Mouse (Mus musculus) midbrain, embryonic 11.5 days (tissue): ENCODE results near the gene Wdr41. TPM values are rescaled to one million over a fixed set of nuclear protein-coding genes. Genes with fewer than 3 reads are reported as not detected.

Experiments used
- ATAC-seq: fragments of 200-750 bp; cut with Nextera tagmentation; 2 replicates; pipeline ENCODE4 v1.8.0; 2017; ENCODE audit warnings: moderate TSS enrichment, moderate library complexity; ENCODE audit not compliant: low FRiP score
- DNase-seq: peaks from one replicate; pipeline ENCODE4 v3.0.0; 2015; ENCODE audit warnings: low spot score; ENCODE audit errors: missing footprints
- H3K27ac ChIP-seq: fragments of 300-500 bp; sonication (generic); 2 replicates; pipeline ENCODE4 v1.5.1; 2014; ENCODE audit warnings: low read depth, low read length
- H3K27me3 ChIP-seq: fragments of 300-500 bp; sonication (generic); 2 replicates; pipeline ENCODE4 v1.6.1; 2014; ENCODE audit warnings: mild to moderate bottlenecking, low read length, moderate library complexity, mixed read lengths; ENCODE audit not compliant: control insufficient read depth, insufficient read depth
- H3K36me3 ChIP-seq: fragments of 300-500 bp; sonication (generic); 2 replicates; pipeline ENCODE4 v1.6.1; 2014; ENCODE audit warnings: mild to moderate bottlenecking, low read length, moderate library complexity, mixed read lengths; ENCODE audit not compliant: control insufficient read depth, insufficient read depth
- H3K4me1 ChIP-seq: fragments of 300-500 bp; sonication (generic); 2 replicates; pipeline ENCODE4 v1.6.1; 2014; ENCODE audit warnings: low read length; ENCODE audit not compliant: control insufficient read depth, insufficient read depth
- H3K4me2 ChIP-seq: fragments of 300-500 bp; sonication (generic); 2 replicates; pipeline ENCODE4 v1.6.1; 2014; ENCODE audit warnings: mild to moderate bottlenecking, moderate library complexity
- H3K4me3 ChIP-seq: fragments of 300-500 bp; sonication (generic); 2 replicates; pipeline ENCODE4 v1.5.1; 2014; ENCODE audit warnings: low read depth, low read length
- H3K9ac ChIP-seq: fragments of 300-500 bp; sonication (generic); 2 replicates; pipeline ENCODE4 v1.6.1; 2014; ENCODE audit warnings: low read length
- H3K9me3 ChIP-seq: fragments of 300-500 bp; sonication (generic); 2 replicates; pipeline ENCODE4 v1.6.1; 2016; ENCODE audit warnings: low read length; ENCODE audit not compliant: control insufficient read depth
- WGBS: fragments of 180-500 bp; shearing (Covaris S2); extraction: QIAGEN DNeasy Blood & Tissue Kit; methylation state at CpG from one replicate; pipeline ENCODE4 v1.1.7; 2014; 5-methylcytosine and 5-hydroxymethylcytosine counted together
- polyA plus RNA-seq: library from polyadenylated mRNA; unstranded; fragments of >200 nt; fragmentation: Nextera tagmentation; extraction: Ambion mirVana; gene quantifications from 2 replicates; pipeline ENCODE4 v1.2.1, GENCODE M21; 2014

Wdr41 gene
- polyA plus RNA-seq, 1 experiment from 2014 or later, result 23.7 TPM

DNA sequence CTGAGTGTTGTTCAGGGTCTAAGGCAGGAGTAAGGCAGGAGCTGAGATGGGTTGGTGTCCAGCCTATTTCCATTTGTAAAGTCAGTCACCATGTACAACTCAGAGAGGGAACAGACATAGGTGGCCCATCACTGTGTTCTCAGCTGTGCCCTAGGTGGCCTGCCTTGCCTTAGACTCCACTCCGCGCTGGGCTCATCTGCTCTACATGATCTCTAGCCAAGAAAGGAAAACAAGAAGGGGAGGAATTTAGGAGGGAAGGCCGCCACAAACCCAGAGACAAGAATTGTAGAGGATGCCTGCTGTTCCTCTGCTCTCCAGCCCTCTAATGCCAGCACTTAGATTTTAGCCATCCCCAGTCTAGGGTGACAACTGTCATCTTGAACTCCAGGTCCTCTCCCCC lies 76.3 kb downstream of the Wdr41 start:
- Histone ChIP-seq H3K4me1 (no peaks in the 10 kb centered on the region), H3K4me3 (no peak overlapping the region), H3K36me3 (no peaks in the 10 kb centered on the region), H3K9ac (no peak overlapping the region), H3K9me3 (no peaks in the 10 kb centered on the region), H3K27ac (no peak overlapping the region), H3K27me3 (no peaks in the 10 kb centered on the region), H3K4me2 (no peak overlapping the region)
- DNase-seq (no peak), ATAC-seq (no peak)
- 75% methylated on average over 3 of the region's 3 CpGs for WGBS

DNA sequence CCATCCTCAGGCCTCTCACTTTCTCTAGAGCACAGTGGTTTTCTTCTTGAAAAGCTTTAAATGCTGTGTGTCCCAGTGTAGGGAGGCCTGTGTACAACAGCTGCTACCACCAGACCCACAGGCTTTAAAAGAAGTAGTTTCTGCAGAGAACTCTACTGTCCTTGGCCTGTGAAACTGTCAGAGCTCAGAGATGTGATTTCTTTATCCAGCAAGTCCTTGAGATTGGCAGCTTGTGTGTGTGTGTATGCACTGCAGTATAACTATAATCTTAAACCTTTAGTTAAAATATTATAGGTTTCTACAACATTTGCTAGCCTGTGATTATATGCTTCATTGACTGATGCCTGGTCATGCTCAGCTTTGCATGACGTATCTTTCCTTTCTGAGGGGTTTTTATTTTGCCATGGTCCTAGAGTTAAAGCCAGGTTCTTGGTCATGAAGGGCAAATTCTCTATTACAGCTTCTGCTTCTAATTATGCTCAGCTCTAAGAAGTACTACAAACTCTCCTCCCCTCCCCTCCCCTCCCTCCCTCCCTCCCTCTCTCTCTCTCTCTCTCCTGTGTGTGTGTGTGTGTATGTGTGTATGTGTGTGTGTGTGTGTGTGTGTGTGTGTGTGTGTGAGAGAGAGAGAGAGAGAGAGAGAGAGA lies 79.7 kb downstream of the Wdr41 start:
- ATAC-seq (no peak), DNase-seq (no peak)
- H3K9ac ChIP-seq, result no peak overlapping the region
- 74% methylated on average over 1 of the region's 1 CpGs for WGBS
- H3K4me3 ChIP-seq, result no peak overlapping the region
- H3K4me2 ChIP-seq, result no peak overlapping the region
- H3K4me1 ChIP-seq, result no peaks in the 10 kb centered on the region
- H3K27ac ChIP-seq, result no peak overlapping the region
- H3K9me3 ChIP-seq, result no peaks in the 10 kb centered on the region
- H3K27me3 ChIP-seq, result no peaks in the 10 kb centered on the region
- no peaks in the 10 kb centered on the region for H3K36me3 ChIP-seq

DNA sequence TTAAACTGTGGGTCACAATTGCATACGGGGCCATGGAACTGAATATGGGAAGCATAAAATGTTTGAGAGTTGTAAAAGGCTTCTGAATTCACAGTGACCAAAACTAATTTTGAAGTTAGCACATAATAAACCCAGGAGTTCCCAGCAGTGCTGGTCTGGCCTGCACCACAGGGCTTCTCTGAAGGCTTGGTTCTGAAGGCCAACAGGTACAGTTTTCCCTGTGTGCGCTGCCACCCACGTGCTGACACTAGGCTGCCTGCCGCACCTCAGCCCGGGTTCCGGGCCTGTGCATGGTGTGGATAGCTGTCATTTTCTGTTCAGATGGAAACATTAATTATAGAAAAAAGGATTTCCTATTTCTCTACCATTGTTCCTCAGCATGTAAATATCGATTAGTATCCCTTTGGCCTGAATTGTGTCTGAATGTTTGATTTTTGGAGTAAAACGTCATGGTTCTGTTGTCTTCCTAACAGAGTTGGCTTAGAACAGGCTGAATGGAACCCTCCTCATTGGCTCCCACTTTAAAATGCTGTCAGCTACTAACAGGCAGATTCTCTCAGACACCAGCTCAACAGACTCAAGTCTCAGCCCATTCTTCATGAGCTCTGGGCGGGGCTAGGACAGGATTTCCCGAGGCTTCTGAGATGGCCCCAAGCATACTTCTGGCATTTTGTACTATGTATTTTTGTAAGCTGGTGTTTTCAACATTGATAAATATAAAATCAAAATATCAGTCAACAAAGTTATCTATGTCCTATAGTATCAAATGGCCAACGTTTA lies 80.5 kb downstream of the Wdr41 start:
- H3K36me3 ChIP-seq, result no peaks in the 10 kb centered on the region
- no peak for ATAC-seq
- H3K27me3 ChIP-seq, result no peaks in the 10 kb centered on the region
- no peak overlapping the region for H3K9ac ChIP-seq
- no peaks in the 10 kb centered on the region for H3K4me1 ChIP-seq
- whole genome bisulfite sequencing, result 81% methylated on average over 11 of the region's 11 CpGs
- H3K27ac ChIP-seq, result no peak overlapping the region
- DNase-seq, result no peak
- H3K4me2 ChIP-seq, result no peak overlapping the region
- no peak overlapping the region for H3K4me3 ChIP-seq
- H3K9me3 ChIP-seq, result no peaks in the 10 kb centered on the region

DNA sequence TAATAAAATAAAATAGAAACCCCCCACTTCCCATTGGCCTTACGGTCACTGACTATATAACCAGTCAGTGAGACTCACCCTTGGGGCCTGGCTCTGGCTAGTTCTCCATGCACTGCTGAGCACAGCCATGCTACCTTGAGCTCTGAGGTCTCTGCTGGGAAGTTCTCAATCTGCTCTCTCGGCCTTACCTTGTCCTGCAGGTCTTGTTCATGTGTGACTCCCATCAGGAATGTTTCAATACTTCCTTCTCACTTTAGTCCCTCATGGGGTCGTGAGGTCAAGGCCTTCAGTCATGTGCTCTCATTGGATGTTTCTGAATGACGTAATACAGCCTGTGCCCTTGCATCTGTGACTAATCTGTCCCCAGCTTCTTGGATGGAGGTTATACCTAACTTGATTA lies 82.7 kb downstream of the Wdr41 start:
- Histone ChIP-seq H3K9me3 (no peaks in the 10 kb centered on the region), H3K4me2 (no peak overlapping the region), H3K4me3 (no peak overlapping the region), H3K27ac (no peak overlapping the region), H3K36me3 (no peaks in the 10 kb centered on the region), H3K9ac (no peak overlapping the region), H3K4me1 (no peaks in the 10 kb centered on the region), H3K27me3 (no peaks in the 10 kb centered on the region)
- WGBS, result 75% methylated on average over 4 of the region's 4 CpGs
- ATAC-seq (no peak), DNase-seq (no peak)

DNA sequence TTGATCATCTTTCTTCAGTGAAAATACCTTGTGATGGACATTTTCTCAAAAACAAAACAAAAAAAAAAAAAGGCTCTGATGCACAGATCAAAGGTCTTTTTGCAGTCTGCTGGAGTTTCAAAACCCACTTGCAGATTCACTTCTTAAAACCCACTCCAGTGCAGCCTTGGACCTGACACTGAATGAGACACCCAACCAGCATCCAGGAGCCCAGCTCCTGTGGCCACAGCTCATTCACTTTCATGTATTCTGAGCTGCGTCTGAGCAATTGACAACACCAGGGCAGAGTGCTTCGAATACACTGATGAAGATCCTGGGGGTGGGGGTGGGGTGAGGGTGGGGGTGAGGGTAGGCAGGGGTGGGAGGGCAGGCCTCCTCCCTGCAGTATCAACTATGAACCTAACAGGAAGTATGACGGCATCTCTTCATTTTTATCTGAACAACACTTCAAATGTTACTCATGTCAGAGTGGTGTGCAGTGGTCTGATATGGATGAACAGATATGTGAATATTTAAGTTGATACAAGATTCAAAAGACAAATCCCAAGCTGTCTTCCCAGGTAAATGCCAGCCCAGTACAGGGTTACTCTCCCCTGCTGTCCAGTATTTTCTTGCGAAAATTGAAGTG lies 87.4 kb downstream of the Wdr41 start:
- Histone ChIP-seq H3K9me3 (no peaks in the 10 kb centered on the region), H3K9ac (no peak overlapping the region), H3K27me3 (no peaks in the 10 kb centered on the region), H3K4me2 (no peak overlapping the region), H3K4me3 (no peak overlapping the region), H3K4me1 (no peaks in the 10 kb centered on the region), H3K36me3 (no peaks in the 10 kb centered on the region), H3K27ac (no peak overlapping the region)
- DNase-seq (no peak), ATAC-seq (no peak)
- WGBS, result 76% methylated on average over 4 of the region's 4 CpGs

DNA sequence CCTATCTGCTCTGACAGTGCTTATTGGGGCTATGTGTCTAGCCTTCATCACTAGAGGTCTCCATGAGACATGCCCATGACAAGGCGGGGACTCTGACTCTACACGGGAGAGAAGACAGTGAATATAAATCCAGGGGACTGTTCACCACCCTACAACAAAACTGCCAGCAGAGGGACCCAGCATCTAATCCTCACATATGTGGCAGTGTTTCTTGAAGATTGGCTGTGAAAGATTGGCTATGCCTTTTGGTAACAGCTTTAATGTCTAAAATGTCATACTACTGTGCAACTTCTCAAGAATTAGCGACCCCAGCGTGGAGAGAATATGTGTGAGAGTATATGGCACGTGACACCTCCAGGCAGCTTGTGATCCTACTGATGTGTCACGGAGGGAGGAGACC lies 91.7 kb downstream of the Wdr41 start:
- H3K27me3 ChIP-seq, result no peaks in the 10 kb centered on the region
- H3K36me3 ChIP-seq, result no peaks in the 10 kb centered on the region
- no peak overlapping the region for H3K27ac ChIP-seq
- no peaks in the 10 kb centered on the region for H3K9me3 ChIP-seq
- H3K9ac ChIP-seq, result no peak overlapping the region
- H3K4me3 ChIP-seq, result no peak overlapping the region
- ATAC-seq (no peak), DNase-seq (no peak)
- H3K4me1 ChIP-seq, result no peaks in the 10 kb centered on the region
- 68% methylated on average over 6 of the region's 6 CpGs for WGBS
- no peak overlapping the region for H3K4me2 ChIP-seq

DNA sequence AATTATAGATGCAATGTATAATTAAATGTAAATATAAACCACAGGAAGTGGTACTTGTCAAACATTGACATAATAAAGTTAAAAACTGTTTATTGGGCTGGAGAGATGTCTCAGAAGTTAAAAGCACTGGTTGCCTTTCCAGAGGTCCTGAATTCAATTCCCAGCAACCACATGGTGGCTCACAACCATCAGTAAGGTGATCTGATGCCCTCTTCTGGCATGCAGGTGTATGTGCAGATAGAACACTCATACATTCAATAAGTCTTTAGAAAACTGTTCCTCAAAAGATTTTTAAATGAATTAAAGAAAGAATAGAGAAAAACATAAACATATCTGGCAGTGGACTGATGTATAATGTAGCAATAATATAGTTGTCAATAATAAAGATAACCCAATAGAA lies 94.1 kb downstream of the Wdr41 start:
- H3K36me3 ChIP-seq, result no peaks in the 10 kb centered on the region
- H3K27ac ChIP-seq, result no peak overlapping the region
- H3K9me3 ChIP-seq, result no peaks in the 10 kb centered on the region
- H3K4me2 ChIP-seq, result no peak overlapping the region
- ATAC-seq (no peak), DNase-seq (no peak)
- no peaks in the 10 kb centered on the region for H3K27me3 ChIP-seq
- H3K4me3 ChIP-seq, result no peak overlapping the region
- H3K9ac ChIP-seq, result no peak overlapping the region
- H3K4me1 ChIP-seq, result no peaks in the 10 kb centered on the region

Other genes with a start within 250 kb of the Wdr41 start
- 234 and 249 TPM in 2 replicates for gene Tbca, start 187.4 kb upstream of the Wdr41 start, polyA plus RNA-seq
- 2.0 and 2.4 TPM in 2 replicates for gene Otp, start 100.7 kb upstream of the Wdr41 start, polyA plus RNA-seq